26 mouse cellular contexts compared by ENCODE assay signal in the genomic region with DNA sequence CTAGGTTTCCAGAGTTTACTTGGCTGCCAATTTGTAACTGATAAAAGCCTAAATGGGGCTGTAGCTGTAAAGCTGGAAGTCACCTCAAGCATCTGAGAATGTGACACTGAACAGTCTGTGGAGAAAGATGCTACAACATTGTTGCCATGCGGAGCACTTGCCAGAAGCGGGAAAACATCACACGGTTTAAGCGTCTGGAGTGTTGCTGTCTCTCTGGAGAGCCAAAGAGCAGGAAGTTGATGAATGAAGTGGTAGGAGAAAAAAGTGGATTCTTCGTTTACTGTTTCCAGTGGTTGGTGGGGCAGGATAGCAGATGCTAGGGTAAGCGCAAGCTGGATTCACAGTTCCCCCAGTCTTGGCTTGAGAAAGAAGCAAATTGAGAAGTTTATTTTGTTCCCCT. TPM values are rescaled to one million over a fixed set of nuclear protein-coding genes. Genes with fewer than 3 reads are reported as not detected.
DNase-seq lines count a peak whose midpoint lies in the region; ATAC-seq and TF ChIP-seq lines count a peak whose summit lies in the region.
"Had no signal": no experiment of that assay in that cellular context is flagged by ENCODE, and none has a peak within 500 bp of the region (broad histone marks: within the 10 kb centered on the region; RNA-seq: fewer than 3 reads in every experiment).

No protein-coding gene starts in this region.

- dilution Hi-C loops in CH12.LX (cut with MboI; ENCODE audit: extremely low pct_ligation_motif_present, extremely low pct_unique_long_range_greater_than_20kb, low sequenced_read_pairs) = no loop called here

- H3K4me3 ChIP-seq in lung, embryonic 14.5 days (ENCODE audit: low read depth, low read length) = no peak overlapping the region
- no peak overlapping the region for H3K4me3 ChIP-seq in CH12.LX (replicated peaks in 1 of 3; ENCODE audit: low read depth in 2 of 3, low read length in 2 of 3, poor library complexity in 1 of 3)
- H3K4me3 ChIP-seq: embryonic facial prominence, embryonic 13.5 days; embryonic facial prominence, embryonic 15.5 days; erythroblast, embryonic 14.5 days; forebrain, embryonic 10.5 days; forebrain, embryonic 12.5 days had no signal

- no peak for TF ChIP-seq EP300 in CH12.LX (IDR thresholded peaks at IDR 0.05; ENCODE audit: low read length)

- H3K9me3 ChIP-seq in lung, embryonic 14.5 days (ENCODE audit: low read depth, low read length) = no peaks in the 10 kb centered on the region
- no peaks in the 10 kb centered on the region for H3K9me3 ChIP-seq in CH12.LX (replicated peaks; ENCODE audit: low read length)
- H3K9me3 ChIP-seq: embryonic facial prominence, embryonic 13.5 days; embryonic facial prominence, embryonic 15.5 days; forebrain, embryonic 10.5 days; forebrain, embryonic 12.5 days; G1E had no signal

- ATAC-seq in frontal cortex, adult (ENCODE audit: low TSS enrichment) = 0 out of 2 replicates have a peak, but pooled peaks have one; percentile 10
- ATAC-seq in lung, embryonic 14.5 days (ENCODE audit: insufficient read depth) = no peak
- ATAC-seq: activated CD4-positive, CD25-positive, alpha-beta regulatory T cell, adult 4 months; forebrain, embryonic 14.5 days; Patski had no signal

- no peaks in the 10 kb centered on the region for H3K27me3 ChIP-seq in lung, embryonic 14.5 days (ENCODE audit: insufficient read depth, low read length)
- H3K27me3 ChIP-seq in CH12.LX (replicated peaks) = no peaks in the 10 kb centered on the region
- H3K27me3 ChIP-seq: embryonic facial prominence, embryonic 13.5 days; embryonic facial prominence, embryonic 15.5 days; forebrain, embryonic 12.5 days had no signal

- 23% methylated on average over 6 of the region's 6 CpGs for WGBS in lung, embryonic 14.5 days

- in situ Hi-C loops in CH12.LX (cut with MboI; ENCODE audit: low pct_ligation_motif_present, low pct_unique_long_range_greater_than_20kb, low sequenced_read_pairs) = no loop called here

- no peak overlapping the region for H3K4me2 ChIP-seq in lung, embryonic 14.5 days
- 0 out of 2 replicates have a peak overlapping the region, but pooled peaks have one; percentile 15 for H3K4me2 ChIP-seq in CH12.LX (ENCODE audit: insufficient read depth, low read depth, poor library complexity, severe bottlenecking)
- H3K4me2 ChIP-seq: embryonic facial prominence, embryonic 13.5 days; embryonic facial prominence, embryonic 15.5 days; forebrain, embryonic 12.5 days had no signal

- no peak for TF ChIP-seq RAD21 in CH12.LX (IDR thresholded peaks at IDR 0.05; ENCODE audit: low read depth, low read length)

- TF ChIP-seq CTCF in lung, embryonic 14.5 days (IDR thresholded peaks at IDR 0.05; ENCODE audit: low read depth) = no peak
- TF ChIP-seq CTCF in CH12.LX (conservative IDR thresholded peaks at IDR 0.05 in 1 of 2, IDR thresholded peaks at IDR 0.05 in 1 of 2; ENCODE audit: low read depth in 2 of 2, low read length in 2 of 2) = no peak
- TF ChIP-seq CTCF in brain, embryonic 14.5 days (IDR thresholded peaks at IDR 0.05; ENCODE audit: borderline replicate concordance, extremely low read depth, insufficient read depth, insufficient read length) = no peak

- no peaks in the 10 kb centered on the region for H3K36me3 ChIP-seq in lung, embryonic 14.5 days (ENCODE audit: insufficient read depth)
- H3K36me3 ChIP-seq in CH12.LX (replicated peaks in 1 of 2; ENCODE audit: control insufficient read depth in 1 of 2, insufficient read depth in 1 of 2, low read length in 1 of 2) = no peaks in the 10 kb centered on the region
- H3K36me3 ChIP-seq: embryonic facial prominence, embryonic 13.5 days; embryonic facial prominence, embryonic 15.5 days; forebrain, embryonic 10.5 days; forebrain, embryonic 12.5 days; G1E had no signal

- H3K79me2 ChIP-seq in CH12.LX (replicated peaks; ENCODE audit: control insufficient read depth, extremely low read depth, insufficient read depth, poor library complexity, severe bottlenecking) = no peaks in the 10 kb centered on the region

- no peak for DNase-seq in frontal cortex, postnatal 14 days (ENCODE audit: low spot score in 2 of 2)
- peak; percentile 59 for DNase-seq in lung, embryonic 14.5 days
- DNase-seq in lung, adult 18-20 months = no peak
- no peak for DNase-seq in CH12.LX (ENCODE audit: extremely low read depth)
- DNase-seq in brain, embryonic 14.5 days (ENCODE audit: low read depth) = peak; percentile 20
- DNase-seq in layer of hippocampus, adult 9-11 months = no peak
- DNase-seq: adrenal gland, adult 8-10 months; adrenal gland, postnatal 14 days; adrenal gland, postnatal 36 days; cerebellum, adult 11 months; cerebellum, adult 18-20 months; cerebellum, adult 8-10 months; cerebellum, adult 9-11 months; cerebellum, postnatal 14 days; cerebellum, postnatal 36 days; embryo, embryonic 11 days had no signal

- no peak overlapping the region for H3K27ac ChIP-seq in lung, embryonic 14.5 days (ENCODE audit: low read depth)
- no peak overlapping the region for H3K27ac ChIP-seq in CH12.LX (ENCODE audit: insufficient read depth, low read depth)
- H3K27ac ChIP-seq: embryonic facial prominence, embryonic 13.5 days; embryonic facial prominence, embryonic 15.5 days; forebrain, embryonic 10.5 days; forebrain, embryonic 12.5 days had no signal

- H3K9ac ChIP-seq in lung, embryonic 14.5 days = no peak overlapping the region
- no peak overlapping the region for H3K9ac ChIP-seq in CH12.LX (ENCODE audit: insufficient read depth, low read depth)
- H3K9ac ChIP-seq: embryonic facial prominence, embryonic 13.5 days; embryonic facial prominence, embryonic 15.5 days; forebrain, embryonic 12.5 days had no signal

- TF ChIP-seq POLR2A in CH12.LX (IDR thresholded peaks at IDR 0.05; ENCODE audit: low read depth, low read length) = no peak
- no peak for TF ChIP-seq POLR2A in brain, embryonic 14.5 days (IDR thresholded peaks at IDR 0.05; ENCODE audit: borderline replicate concordance, extremely low read depth, insufficient read depth, insufficient read length, poor library complexity, severe bottlenecking)

- peaks cover 4% of the 10 kb centered on the region; the same call in 1 of the 2 replicates for H3K4me1 ChIP-seq in lung, embryonic 14.5 days (ENCODE audit: insufficient read depth)
- H3K4me1 ChIP-seq in CH12.LX (ENCODE audit: control insufficient read depth in 1 of 2, insufficient read depth in 2 of 2) = peaks cover 12 to 16% of the 10 kb centered on the region in 2 experiments
- H3K4me1 ChIP-seq: embryonic facial prominence, embryonic 15.5 days had no signal

TF ChIP-seq in CH12.LX, 34 proteins besides CTCF, POLR2A, EP300 and RAD21:
- TF ChIP-seq SIN3A (IDR thresholded peaks at IDR 0.05; ENCODE audit: low read length) (no peak), HCFC1 (IDR thresholded peaks at IDR 0.05; ENCODE audit: low read depth, low read length) (no peak), POLR2AphosphoS2 (IDR thresholded peaks at IDR 0.05; ENCODE audit: low read depth, low read length) (no peak), MAX (IDR thresholded peaks at IDR 0.05; ENCODE audit: low read length) (no peak), TCF12 (IDR thresholded peaks at IDR 0.05; ENCODE audit: low read depth, low read length) (no peak), MAFK (IDR thresholded peaks at IDR 0.05; ENCODE audit: insufficient replicate concordance, low read length) (no peak)

RNA-seq across cellular contexts. Expression of a gene that starts 19.6 kb away (rescaled TPM):
- polyA plus RNA-seq in lung, embryonic 14.5 days (2014; fragmentation: Nextera tagmentation; extraction: Ambion mirVana) = 44.3 and 46.3 TPM in 2 replicates
- total RNA-seq in CH12.LX (2012; rRNA removed) (20.0 and 20.4 TPM in 2 replicates), CH12.LX (2014; rRNA removed) (71.4 and 72.1 TPM in 2 replicates)
- 23.2 and 26.5 TPM in 2 replicates for polyA plus RNA-seq in CH12.LX (2012; ENCODE audit: insufficient read length, low read depth)
- 120 and 121 TPM in 2 replicates for polyA plus RNA-seq in brain, embryonic 14.5 days (2012; rRNA removed)

RNA-seq across cellular contexts. Expression of a gene that starts 50.3 kb away (rescaled TPM):
- 23.7 and 24.0 TPM in 2 replicates for polyA plus RNA-seq in lung, embryonic 14.5 days (2014; fragmentation: Nextera tagmentation; extraction: Ambion mirVana)
- total RNA-seq in CH12.LX (2012; rRNA removed) = 18.2 and 22.6 TPM in 2 replicates
- 16.5 and 19.6 TPM in 2 replicates for total RNA-seq in CH12.LX (2014; rRNA removed)
- 31.6 and 32.6 TPM in 2 replicates for polyA plus RNA-seq in CH12.LX (2012; ENCODE audit: insufficient read length, low read depth)
- 25.2 and 28.5 TPM in 2 replicates for polyA plus RNA-seq in brain, embryonic 14.5 days (2012; rRNA removed)

Comparison
In these comparisons a context has a peak if more than half of its experiments do, and no peak if none do; other contexts are left out.
1. DNase-seq: peak in lung, embryonic 14.5 days (single experiment) and brain, embryonic 14.5 days (single experiment); none in frontal cortex, postnatal 14 days (0 of 2), lung, adult 18-20 months (0 of 2), CH12.LX (single experiment) and layer of hippocampus, adult 9-11 months (single experiment).